Mouse (Mus musculus) left cerebral cortex, postnatal 36 days (tissue): ENCODE measurements around the gene Adprh. TPM values are rescaled to one million over a fixed set of nuclear protein-coding genes. Genes with fewer than 3 reads are reported as not detected.
A peak's percentile ranks its signal among the peaks of the same experiment; 100 is the strongest.

Experiments used
- DNase-seq, 2 experiments: peaks; one replicate each; pipeline ENCODE4 v3.0.0; 2021 to 2022; ENCODE audit warnings: low spot score in 2 of 2, mixed read lengths in 1 of 2
- intact Hi-C: fragments of 180-260 bp; cut with DNase I; formaldehyde crosslinking; loops from one replicate; pipeline ENCODE4 v1.15.1; 2025
- total RNA-seq, 2 experiments: library from RNA; stranded (reverse); gene quantifications; 2 replicates each; pipeline ENCODE4 v1.2.3; 2021

The Adprh gene
- total RNA-seq, 2 experiments from 2014 or later, result 55.7 to 63.6 TPM

- intact Hi-C loops, result no loop called here
- no peak for DNase-seq
Observed at GRCm38 (mm10) chr16:38467917-38468705, 15.6 kb upstream of the Adprh start.

GRCm38 (mm10) chr16:38467091-38467916 lies 14.8 kb upstream of the Adprh start:
- no peak for DNase-seq
- intact Hi-C loops, result no loop called here

- intact Hi-C loops, result no loop called here
- DNase-seq, result no peak
Observed at GRCm38 (mm10) chr16:38466089-38466488, 13.6 kb upstream of the Adprh start.

- intact Hi-C loops, result no loop called here
- no peak for DNase-seq
Observed at GRCm38 (mm10) chr16:38463305-38463704, 10.8 kb upstream of the Adprh start.

GRCm38 (mm10) chr16:38462161-38462560 lies 9.7 kb upstream of the Adprh start:
- intact Hi-C loops, result no loop called here
- no peak for DNase-seq

- intact Hi-C loops, result no loop called here
- DNase-seq, result no peak
Observed at GRCm38 (mm10) chr16:38461749-38462148, 9.2 kb upstream of the Adprh start.

- intact Hi-C loops, result no loop called here
Observed at GRCm38 (mm10) chr16:38459990-38460389, 7.5 kb upstream of the Adprh start.

GRCm38 (mm10) chr16:38458600-38459280 lies 6.2 kb upstream of the Adprh start:
- intact Hi-C loops, result no loop called here
- DNase-seq, result no peak

More at GRCm38 (mm10) chr16:38459990-38460389, 7.5 kb upstream of the Adprh start:
- no peak for DNase-seq

GRCm38 (mm10) chr16:38456812-38457567 lies 4.5 kb upstream of the Adprh start:
- intact Hi-C loops, result no loop called here
- no peak for DNase-seq

GRCm38 (mm10) chr16:38455511-38456418 lies 3.3 kb upstream of the Adprh start, which contains the start of gene Cd80:
Gene Cd80, plus strand, starts transcription at chr16:38455561.
- intact Hi-C loops, result no loop called here
- DNase-seq, result no peak

GRCm38 (mm10) chr16:38454533-38455254 lies 2.2 kb upstream of the Adprh start:
- intact Hi-C loops, result loop anchor here (5.0 kb wide), 1 partner anchor 77 kb away; no protein-coding TSS in a partner anchor

GRCm38 (mm10) chr16:38453952-38454351 lies 1.4 kb upstream of the Adprh start:
- intact Hi-C loops, result loop anchor here (2.0 to 5.0 kb wide), 2 partner anchors 77 to 107 kb away; partner anchors contain the start of genes Cox17 and Gm21987
- no peak for DNase-seq

More at GRCm38 (mm10) chr16:38454533-38455254, 2.2 kb upstream of the Adprh start:
- no peak for DNase-seq

- DNase-seq, result no peak
- intact Hi-C loops, result loop anchor here (2.0 to 5.0 kb wide), 2 partner anchors 76 to 106 kb away; partner anchors contain the start of genes Cox17 and Gm21987
Observed at GRCm38 (mm10) chr16:38453203-38453553, 675 bp upstream of the Adprh start.

- intact Hi-C loops, result loop anchor here (2.0 to 5.0 kb wide), 2 partner anchors 74 to 105 kb away; partner anchors contain the start of genes Cox17 and Gm21987
Observed at GRCm38 (mm10) chr16:38451421-38452205, 890 bp downstream of the Adprh start.

GRCm38 (mm10) chr16:38450707-38451106 lies 1.8 kb downstream of the Adprh start:
- intact Hi-C loops, result loop anchor here (5.0 kb wide), 1 partner anchor 73 kb away; no protein-coding TSS in a partner anchor
- no peak for DNase-seq

More at GRCm38 (mm10) chr16:38451421-38452205, 890 bp downstream of the Adprh start:
- DNase-seq, result peak in 1 of 2 experiments; percentile 25

- intact Hi-C loops, result no loop called here
- no peak for DNase-seq
Observed at GRCm38 (mm10) chr16:38448458-38448857, 4.0 kb downstream of the Adprh start.
